Mouse (Mus musculus): Measurements from ENCODE around the gene Aqp6. TPM values are rescaled to one million over a fixed set of nuclear protein-coding genes. Genes with fewer than 3 reads are reported as not detected.
A peak's percentile ranks its signal among the peaks of the same experiment; 100 is the strongest.

Aqp6 gene
- total and polyA plus RNA-seq, 2 experiments from 2014 or later: 0.28 to 1.7 TPM

- Histone ChIP-seq H3K9me3 (ENCODE audit: low read length) (no peaks in the 10 kb centered on the region), H3K27ac (ENCODE audit: low read depth, low read length) (no peak overlapping the region), H3K27me3 (ENCODE audit: insufficient read depth, low read length) (no peaks in the 10 kb centered on the region), H3K4me1 (ENCODE audit: insufficient read depth, low read length) (no peaks in the 10 kb centered on the region), H3K9ac (replicated peaks; ENCODE audit: low read length, poor library complexity, severe bottlenecking) (no peak overlapping the region), H3K36me3 (ENCODE audit: insufficient read depth, low read length) (no peaks in the 10 kb centered on the region), H3K4me2 (ENCODE audit: low read depth, low read length, poor library complexity, severe bottlenecking) (no peak overlapping the region), H3K4me3 (ENCODE audit: low read depth, low read length) (no peak overlapping the region)
- TF ChIP-seq CTCF (IDR thresholded peaks at IDR 0.05): no peak
- DNase-seq (ENCODE audit: low spot score) (no peak), ATAC-seq (ENCODE audit: low FRiP score) (no peak)
- 82% methylated on average over 13 of the region's 13 CpGs for WGBS
Measured at GRCm38 (mm10) chr15:99608382-99609125, 7.4 kb downstream of the Aqp6 start.

GRCm38 (mm10) chr15:99611563-99611962 lies 10.4 kb downstream of the Aqp6 start:
- Histone ChIP-seq H3K9ac (replicated peaks; ENCODE audit: low read length, poor library complexity, severe bottlenecking) (no peak overlapping the region), H3K4me2 (ENCODE audit: low read depth, low read length, poor library complexity, severe bottlenecking) (no peak overlapping the region), H3K4me3 (ENCODE audit: low read depth, low read length) (no peak overlapping the region), H3K36me3 (ENCODE audit: insufficient read depth, low read length) (no peaks in the 10 kb centered on the region), H3K9me3 (ENCODE audit: low read length) (no peaks in the 10 kb centered on the region), H3K27me3 (ENCODE audit: insufficient read depth, low read length) (no peaks in the 10 kb centered on the region), H3K4me1 (ENCODE audit: insufficient read depth, low read length) (no peaks in the 10 kb centered on the region), H3K27ac (ENCODE audit: low read depth, low read length) (no peak overlapping the region)
- WGBS: 66% methylated on average over 7 of the region's 7 CpGs
- ATAC-seq (ENCODE audit: low FRiP score): no peak
- no peak for DNase-seq (ENCODE audit: low spot score)
- TF ChIP-seq CTCF (IDR thresholded peaks at IDR 0.05): no peak

DNA sequence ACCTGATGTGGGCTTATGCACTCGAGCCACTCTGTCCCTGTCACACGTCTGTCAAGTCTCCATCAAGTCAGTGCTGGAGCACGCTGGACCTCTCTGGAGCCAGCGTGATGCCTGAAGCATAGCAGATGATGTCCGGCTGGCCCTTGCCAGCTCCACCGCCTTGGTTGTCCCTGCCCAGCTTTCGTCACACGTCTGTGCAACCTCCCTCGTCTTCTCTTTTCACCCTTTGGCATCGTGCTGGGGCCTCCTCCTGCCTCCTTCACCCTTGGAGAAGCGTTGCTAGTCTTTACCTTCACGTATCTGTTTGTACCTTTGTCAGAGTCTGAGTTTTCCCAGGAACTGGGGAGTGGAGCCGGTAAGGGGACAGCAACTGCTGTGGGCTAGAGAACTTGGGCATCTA lies 13.1 kb downstream of the Aqp6 start:
- ATAC-seq (ENCODE audit: low FRiP score): no peak
- H3K27ac ChIP-seq (ENCODE audit: low read depth, low read length): peak overlapping the region; percentile 27; the same call in 1 of the 2 replicates
- H3K4me2 ChIP-seq (ENCODE audit: low read depth, low read length, poor library complexity, severe bottlenecking): no peak overlapping the region
- H3K9ac ChIP-seq (replicated peaks; ENCODE audit: low read length, poor library complexity, severe bottlenecking): no peak overlapping the region
- H3K4me1 ChIP-seq (ENCODE audit: insufficient read depth, low read length): no peaks in the 10 kb centered on the region
- no peaks in the 10 kb centered on the region for H3K9me3 ChIP-seq (ENCODE audit: low read length)
- H3K27me3 ChIP-seq (ENCODE audit: insufficient read depth, low read length): no peaks in the 10 kb centered on the region
- WGBS: 59% methylated on average over 13 of the region's 13 CpGs
- DNase-seq (ENCODE audit: low spot score): no peak
- no peak for TF ChIP-seq CTCF (IDR thresholded peaks at IDR 0.05)
- no peaks in the 10 kb centered on the region for H3K36me3 ChIP-seq (ENCODE audit: insufficient read depth, low read length)
- H3K4me3 ChIP-seq (ENCODE audit: low read depth, low read length): no peak overlapping the region

GRCm38 (mm10) chr15:99614753-99615152 lies 13.6 kb downstream of the Aqp6 start:
- H3K27ac ChIP-seq (ENCODE audit: low read depth, low read length): peak overlapping the region; percentile 27; the same call in 1 of the 2 replicates
- ATAC-seq (ENCODE audit: low FRiP score) (no peak), DNase-seq (ENCODE audit: low spot score) (peak; percentile 68)
- WGBS: 5% methylated on average over 12 of the region's 12 CpGs
- H3K4me1 ChIP-seq (ENCODE audit: insufficient read depth, low read length): no peaks in the 10 kb centered on the region
- no peaks in the 10 kb centered on the region for H3K9me3 ChIP-seq (ENCODE audit: low read length)
- H3K36me3 ChIP-seq (ENCODE audit: insufficient read depth, low read length): no peaks in the 10 kb centered on the region
- no peak overlapping the region for H3K4me3 ChIP-seq (ENCODE audit: low read depth, low read length)
- peak overlapping the region; percentile 21 for H3K4me2 ChIP-seq (ENCODE audit: low read depth, low read length, poor library complexity, severe bottlenecking)
- no peaks in the 10 kb centered on the region for H3K27me3 ChIP-seq (ENCODE audit: insufficient read depth, low read length)
- TF ChIP-seq CTCF (IDR thresholded peaks at IDR 0.05): no peak
- H3K9ac ChIP-seq (replicated peaks; ENCODE audit: low read length, poor library complexity, severe bottlenecking): no peak overlapping the region; the same call in 1 of the 2 replicates

GRCm38 (mm10) chr15:99615246-99615645 lies 14.0 kb downstream of the Aqp6 start:
- Histone ChIP-seq H3K27me3 (ENCODE audit: insufficient read depth, low read length) (no peaks in the 10 kb centered on the region), H3K9me3 (ENCODE audit: low read length) (no peaks in the 10 kb centered on the region), H3K36me3 (ENCODE audit: insufficient read depth, low read length) (no peaks in the 10 kb centered on the region), H3K4me3 (ENCODE audit: low read depth, low read length) (no peak overlapping the region), H3K27ac (ENCODE audit: low read depth, low read length) (no peak overlapping the region), H3K9ac (replicated peaks; ENCODE audit: low read length, poor library complexity, severe bottlenecking) (no peak overlapping the region), H3K4me2 (ENCODE audit: low read depth, low read length, poor library complexity, severe bottlenecking) (no peak overlapping the region), H3K4me1 (ENCODE audit: insufficient read depth, low read length) (no peaks in the 10 kb centered on the region)
- no peak for TF ChIP-seq CTCF (IDR thresholded peaks at IDR 0.05)
- DNase-seq (ENCODE audit: low spot score): peak; percentile 51
- WGBS: 28% methylated on average over 9 of the region's 9 CpGs
- no peak for ATAC-seq (ENCODE audit: low FRiP score)

DNA sequence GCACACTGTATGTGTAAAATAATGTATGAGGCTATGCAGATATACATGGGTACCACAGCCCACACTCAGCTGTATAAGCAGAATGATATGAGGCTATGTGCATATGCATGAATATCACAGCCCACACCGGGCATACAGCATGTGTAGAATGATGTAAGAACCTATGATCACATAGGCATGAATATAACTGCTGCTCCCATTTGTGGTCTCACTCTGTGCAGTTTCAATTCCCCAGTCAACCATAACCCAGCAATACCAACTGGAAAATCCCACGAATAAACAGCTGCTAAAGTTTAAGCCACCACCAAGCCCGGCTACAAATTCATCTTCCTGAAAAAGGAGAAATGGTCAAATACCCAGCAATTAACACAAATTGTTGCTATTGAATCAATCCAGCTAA lies 17.4 kb downstream of the Aqp6 start:
- Histone ChIP-seq H3K4me3 (ENCODE audit: low read depth, low read length) (no peak overlapping the region), H3K4me2 (ENCODE audit: low read depth, low read length, poor library complexity, severe bottlenecking) (no peak overlapping the region), H3K36me3 (ENCODE audit: insufficient read depth, low read length) (0 out of 2 replicates have a peak, but pooled peaks cover 3% of the 10 kb centered on the region), H3K27me3 (ENCODE audit: insufficient read depth, low read length) (no peaks in the 10 kb centered on the region), H3K4me1 (ENCODE audit: insufficient read depth, low read length) (no peaks in the 10 kb centered on the region), H3K9ac (replicated peaks; ENCODE audit: low read length, poor library complexity, severe bottlenecking) (no peak overlapping the region), H3K27ac (ENCODE audit: low read depth, low read length) (no peak overlapping the region), H3K9me3 (ENCODE audit: low read length) (no peaks in the 10 kb centered on the region)
- DNase-seq (ENCODE audit: low spot score) (no peak), ATAC-seq (ENCODE audit: low FRiP score) (no peak)
- 92% methylated on average over 3 of the region's 3 CpGs for WGBS
- TF ChIP-seq CTCF (IDR thresholded peaks at IDR 0.05): no peak

Measured in midbrain, postnatal 0 days (tissue).